Mouse (Mus musculus) 3134 (cell line): ENCODE measurements at regions not wholly inside any gene's neighbourhood (a gene's known extent, or its start where the extent isn't known, plus 50 kb on each side); places are given as distances from the start of the nearest gene placed in this dataset.

Source experiments
- DNase-seq: peaks from one replicate; pipeline ENCODE4 v3.0.0-alpha.2; 2011; ENCODE audit warnings: low spot score; ENCODE audit not compliant: insufficient read length; ENCODE audit errors: extremely low read depth

DNA sequence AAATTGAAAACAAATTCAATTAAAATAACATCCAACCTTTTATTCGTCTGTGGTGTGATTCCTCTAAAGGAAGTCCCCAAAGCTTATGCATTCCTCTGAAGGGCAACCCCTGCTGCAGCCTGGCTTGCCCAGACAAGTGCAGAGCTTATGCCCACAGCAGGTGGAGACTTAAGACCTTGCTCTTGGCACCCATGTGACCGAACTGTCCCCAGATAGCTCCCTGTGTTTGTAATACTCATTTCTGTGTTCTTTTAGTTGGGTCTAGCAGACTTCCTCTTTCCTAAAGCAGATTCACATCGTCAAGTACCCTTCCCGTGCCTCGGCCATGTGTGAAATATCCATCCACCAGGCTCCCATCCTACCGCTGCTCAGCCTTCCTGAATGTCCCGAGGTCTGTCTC is 723.1 kb upstream of the 4930452B06Rik start:
- DNase-seq = no peak
